Mouse (Mus musculus) embryonic facial prominence, embryonic 12.5 days (tissue): ENCODE measurements around the gene Azin2. TPM values are rescaled to one million over a fixed set of nuclear protein-coding genes. Genes with fewer than 3 reads are reported as not detected.

Experiments used
- ATAC-seq: fragments of 200-750 bp; cut with Nextera tagmentation; 2 replicates; pipeline ENCODE4 v1.8.0; 2017; ENCODE audit not compliant: insufficient number of reproducible peaks, insufficient read depth, low FRiP score, low TSS enrichment
- H3K27ac ChIP-seq: fragments of 300-500 bp; sonication (generic); 2 replicates; pipeline ENCODE4 v1.5.1; 2016; ENCODE audit warnings: mild to moderate bottlenecking
- H3K27me3 ChIP-seq: fragments of 300-500 bp; sonication (generic); 2 replicates; pipeline ENCODE4 v1.6.1; 2016; ENCODE audit warnings: mild to moderate bottlenecking, moderate library complexity
- H3K36me3 ChIP-seq: fragments of 300-500 bp; sonication (generic); 2 replicates; pipeline ENCODE4 v1.6.1; 2016; ENCODE audit warnings: mild to moderate bottlenecking
- H3K4me1 ChIP-seq: fragments of 300-500 bp; sonication (generic); 2 replicates; pipeline ENCODE4 v1.6.1; 2016
- H3K4me2 ChIP-seq: fragments of 300-500 bp; sonication (generic); replicated peaks from 2 replicates; pipeline ENCODE4 v1.6.1; 2016; ENCODE audit warnings: mild to moderate bottlenecking, moderate library complexity
- H3K4me3 ChIP-seq: fragments of 300-500 bp; sonication (generic); 2 replicates; pipeline ENCODE4 v1.5.1; 2016; ENCODE audit warnings: mild to moderate bottlenecking
- H3K9ac ChIP-seq: fragments of 300-500 bp; sonication (generic); 2 replicates; pipeline ENCODE4 v1.6.1; 2016; ENCODE audit warnings: mild to moderate bottlenecking, moderate library complexity
- H3K9me3 ChIP-seq: fragments of 300-500 bp; sonication (generic); 2 replicates; pipeline ENCODE4 v1.6.1; 2016; ENCODE audit warnings: mild to moderate bottlenecking, moderate library complexity
- WGBS: fragments of 180-500 bp; shearing (Covaris S2); methylation state at CpG from one replicate; pipeline ENCODE4 v1.1.7; 2016; 5-methylcytosine and 5-hydroxymethylcytosine counted together
- polyA plus RNA-seq: library from polyadenylated mRNA; unstranded; fragments of >200 nt; fragmentation: Nextera tagmentation; extraction: Ambion mirVana; gene quantifications from 2 replicates; pipeline ENCODE4 v1.2.1, GENCODE M21; 2016

The Azin2 gene
- polyA plus RNA-seq, 1 experiment from 2014 or later, result 28.8 TPM

- H3K36me3 ChIP-seq, result no peaks in the 10 kb centered on the region
- ATAC-seq, result no peak
- H3K4me2 ChIP-seq, result no peak overlapping the region
- H3K9me3 ChIP-seq, result no peaks in the 10 kb centered on the region
- no peak overlapping the region for H3K9ac ChIP-seq
- H3K27me3 ChIP-seq, result no peaks in the 10 kb centered on the region
- 60% methylated on average over 7 of the region's 7 CpGs for WGBS
- H3K27ac ChIP-seq, result no peak overlapping the region
- H3K4me1 ChIP-seq, result no peaks in the 10 kb centered on the region
- H3K4me3 ChIP-seq, result no peak overlapping the region
These were observed 29.5 kb downstream of the Azin2 start for GRCm38 (mm10) chr4:128932783-128933182.

- peak overlapping the region; percentile 34 for H3K4me3 ChIP-seq
- no peaks in the 10 kb centered on the region for H3K36me3 ChIP-seq
- H3K9me3 ChIP-seq, result no peaks in the 10 kb centered on the region
- peak overlapping the region; percentile 68 for H3K4me2 ChIP-seq
- peak; percentile 78; the same call in 1 of the 2 replicates for ATAC-seq
- WGBS, result 13% methylated on average over 36 of the region's 36 CpGs
- H3K27ac ChIP-seq, result no peak overlapping the region
- H3K4me1 ChIP-seq, result no peaks in the 10 kb centered on the region
- peak overlapping the region; percentile 59; the same call in 1 of the 2 replicates for H3K9ac ChIP-seq
- H3K27me3 ChIP-seq, result no peaks in the 10 kb centered on the region
These were observed 37.2 kb downstream of the Azin2 start for GRCm38 (mm10) chr4:128924841-128925606.

- WGBS, result 91% methylated on average over 3 of the region's 3 CpGs
- H3K9ac ChIP-seq, result no peak overlapping the region
- no peak overlapping the region for H3K27ac ChIP-seq
- ATAC-seq, result no peak
- H3K27me3 ChIP-seq, result no peaks in the 10 kb centered on the region
- H3K4me2 ChIP-seq, result no peak overlapping the region
- H3K4me1 ChIP-seq, result no peaks in the 10 kb centered on the region
- no peaks in the 10 kb centered on the region for H3K36me3 ChIP-seq
- no peaks in the 10 kb centered on the region for H3K9me3 ChIP-seq
- no peak overlapping the region for H3K4me3 ChIP-seq
These were observed 38.6 kb downstream of the Azin2 start for GRCm38 (mm10) chr4:128923603-128924002.

- Histone ChIP-seq H3K9ac (no peak overlapping the region), H3K36me3 (no peaks in the 10 kb centered on the region), H3K27ac (no peak overlapping the region), H3K4me2 (no peak overlapping the region), H3K27me3 (no peaks in the 10 kb centered on the region), H3K4me3 (no peak overlapping the region), H3K4me1 (no peaks in the 10 kb centered on the region; the same call in 1 of the 2 replicates), H3K9me3 (no peaks in the 10 kb centered on the region)
- WGBS, result 29% methylated on average over 10 of the region's 10 CpGs
- no peak for ATAC-seq
These were observed 43.1 kb downstream of the Azin2 start for GRCm38 (mm10) chr4:128919106-128919505.

GRCm38 (mm10) chr4:128918187-128918586, 44.1 kb downstream of the Azin2 start:
- H3K27ac ChIP-seq, result no peak overlapping the region
- no peaks in the 10 kb centered on the region for H3K9me3 ChIP-seq
- H3K36me3 ChIP-seq, result no peaks in the 10 kb centered on the region
- no peak overlapping the region for H3K4me2 ChIP-seq
- no peak for ATAC-seq
- no peak overlapping the region for H3K4me3 ChIP-seq
- no peaks in the 10 kb centered on the region for H3K27me3 ChIP-seq
- H3K9ac ChIP-seq, result no peak overlapping the region
- WGBS, result 62% methylated on average over 3 of the region's 3 CpGs
- H3K4me1 ChIP-seq, result no peaks in the 10 kb centered on the region; the same call in 1 of the 2 replicates

- H3K9ac ChIP-seq, result no peak overlapping the region
- no peaks in the 10 kb centered on the region for H3K27me3 ChIP-seq
- H3K4me3 ChIP-seq, result no peak overlapping the region
- no peaks in the 10 kb centered on the region; the same call in 1 of the 2 replicates for H3K4me1 ChIP-seq
- no peaks in the 10 kb centered on the region for H3K36me3 ChIP-seq
- no peaks in the 10 kb centered on the region for H3K9me3 ChIP-seq
- H3K27ac ChIP-seq, result no peak overlapping the region
- WGBS, result 80% methylated on average over 6 of the region's 6 CpGs
- no peak for ATAC-seq
- no peak overlapping the region for H3K4me2 ChIP-seq
These were observed 44.5 kb downstream of the Azin2 start for GRCm38 (mm10) chr4:128917756-128918155.

GRCm38 (mm10) chr4:128917119-128917518, 45.1 kb downstream of the Azin2 start:
- H3K27me3 ChIP-seq, result no peaks in the 10 kb centered on the region
- no peak overlapping the region for H3K9ac ChIP-seq
- no peaks in the 10 kb centered on the region for H3K9me3 ChIP-seq
- 74% methylated on average over 3 of the region's 3 CpGs for WGBS
- no peaks in the 10 kb centered on the region; the same call in 1 of the 2 replicates for H3K4me1 ChIP-seq
- H3K4me3 ChIP-seq, result no peak overlapping the region
- no peak overlapping the region for H3K4me2 ChIP-seq
- no peaks in the 10 kb centered on the region for H3K36me3 ChIP-seq
- no peak for ATAC-seq
- no peak overlapping the region for H3K27ac ChIP-seq

GRCm38 (mm10) chr4:128913794-128914193, 48.4 kb downstream of the Azin2 start:
- no peak for ATAC-seq
- Histone ChIP-seq H3K27me3 (no peaks in the 10 kb centered on the region), H3K9me3 (no peaks in the 10 kb centered on the region), H3K4me1 (no peaks in the 10 kb centered on the region; the same call in 1 of the 2 replicates), H3K4me3 (no peak overlapping the region), H3K9ac (no peak overlapping the region), H3K36me3 (peaks cover 25% of the 10 kb centered on the region), H3K27ac (no peak overlapping the region), H3K4me2 (no peak overlapping the region)
- 22% methylated on average over 4 of the region's 4 CpGs for WGBS

- 91% methylated on average over 10 of the region's 10 CpGs for WGBS
- Histone ChIP-seq H3K9ac (no peak overlapping the region), H3K9me3 (no peaks in the 10 kb centered on the region), H3K27me3 (no peaks in the 10 kb centered on the region), H3K27ac (no peak overlapping the region), H3K4me3 (no peak overlapping the region), H3K36me3 (peaks cover 25% of the 10 kb centered on the region), H3K4me1 (peaks cover 6% of the 10 kb centered on the region), H3K4me2 (no peak overlapping the region)
- ATAC-seq, result no peak
These were observed 50.2 kb downstream of the Azin2 start for GRCm38 (mm10) chr4:128912085-128912484.

GRCm38 (mm10) chr4:128910276-128911063, 51.8 kb downstream of the Azin2 start:
- ATAC-seq, result no peak
- Histone ChIP-seq H3K9me3 (no peaks in the 10 kb centered on the region), H3K9ac (no peak overlapping the region), H3K4me3 (no peak overlapping the region), H3K27ac (no peak overlapping the region), H3K36me3 (peaks cover 25% of the 10 kb centered on the region), H3K4me1 (peaks cover 21% of the 10 kb centered on the region), H3K4me2 (no peak overlapping the region), H3K27me3 (no peaks in the 10 kb centered on the region)
- 78% methylated on average over 8 of the region's 8 CpGs for WGBS

GRCm38 (mm10) chr4:128909378-128909831, 52.8 kb downstream of the Azin2 start:
- Histone ChIP-seq H3K27me3 (no peaks in the 10 kb centered on the region), H3K9me3 (no peaks in the 10 kb centered on the region), H3K4me3 (no peak overlapping the region), H3K9ac (no peak overlapping the region), H3K36me3 (peaks cover 25% of the 10 kb centered on the region), H3K27ac (no peak overlapping the region), H3K4me2 (no peak overlapping the region), H3K4me1 (peaks cover 32% of the 10 kb centered on the region)
- WGBS, result 84% methylated on average over 14 of the region's 14 CpGs
- no peak for ATAC-seq
